Mouse (Mus musculus) retina, adult 2 months (tissue): Measurements from ENCODE around the gene Plbd1.

Experiments
- DNase-seq: peaks from one replicate; pipeline ENCODE4 v3.0.0-alpha.2; 2012; ENCODE audit warnings: low read depth, low spot score

Plbd1 gene

DNA sequence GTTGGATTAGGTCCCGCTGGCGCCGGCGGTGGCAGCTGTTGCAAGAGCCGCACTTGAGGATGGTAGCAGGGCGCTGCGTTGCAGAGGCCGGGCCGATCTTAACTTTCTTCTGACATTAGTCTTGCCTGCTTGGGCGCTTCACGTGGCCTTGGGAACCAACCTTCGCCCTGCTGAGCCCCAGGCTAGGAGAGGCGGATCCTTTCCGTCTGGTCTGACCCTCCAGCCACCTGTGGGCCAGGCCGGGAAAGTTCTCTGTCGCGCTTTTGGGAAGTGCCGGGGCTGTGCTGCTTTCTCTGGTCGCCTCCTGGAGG lies at the start of gene Plbd1:
Gene Plbd1, minus strand, starts transcription at position 223 of the 311 bp plus-strand sequence.
- DNase-seq = no peak

DNA sequence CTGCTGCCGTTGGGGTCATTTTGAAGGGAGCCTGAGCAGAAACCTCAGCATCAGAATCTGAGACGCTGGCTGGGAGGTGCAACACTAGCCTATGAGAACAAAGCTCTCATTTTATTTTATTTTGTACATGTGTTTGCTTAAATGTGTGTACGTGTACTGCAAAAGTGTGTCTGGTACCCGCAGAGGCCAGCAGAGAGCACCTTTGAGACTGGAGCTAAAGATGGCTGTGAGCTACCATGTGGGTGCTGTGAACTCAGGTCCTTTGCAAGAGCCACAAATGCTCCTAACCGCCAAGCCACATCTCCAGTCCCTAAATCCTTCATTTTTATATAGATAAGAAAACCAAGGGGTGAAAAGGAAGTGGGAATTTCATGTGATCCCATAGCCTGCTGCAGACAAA lies 48.7 kb upstream of the Plbd1 start:
- DNase-seq = no peak

DNA sequence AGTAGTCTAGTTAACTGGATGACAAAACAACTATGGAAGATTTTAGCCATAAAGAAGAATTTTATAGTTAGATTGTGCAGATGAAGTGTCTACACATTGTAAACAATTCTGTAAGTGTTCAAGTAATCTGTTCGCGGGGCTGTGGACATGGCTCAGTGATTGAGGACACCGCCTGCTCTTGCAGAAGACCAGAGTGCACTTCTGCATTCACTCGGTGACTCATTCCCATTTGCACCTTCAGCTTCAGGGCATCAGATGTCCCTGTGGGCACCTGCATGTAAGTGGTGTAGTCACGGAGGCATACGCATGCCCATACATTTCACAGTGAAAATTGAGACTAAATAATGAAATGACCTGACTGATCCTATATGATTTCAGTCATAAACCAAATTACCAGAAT lies 46.9 kb upstream of the Plbd1 start:
- DNase-seq = no peak

DNA sequence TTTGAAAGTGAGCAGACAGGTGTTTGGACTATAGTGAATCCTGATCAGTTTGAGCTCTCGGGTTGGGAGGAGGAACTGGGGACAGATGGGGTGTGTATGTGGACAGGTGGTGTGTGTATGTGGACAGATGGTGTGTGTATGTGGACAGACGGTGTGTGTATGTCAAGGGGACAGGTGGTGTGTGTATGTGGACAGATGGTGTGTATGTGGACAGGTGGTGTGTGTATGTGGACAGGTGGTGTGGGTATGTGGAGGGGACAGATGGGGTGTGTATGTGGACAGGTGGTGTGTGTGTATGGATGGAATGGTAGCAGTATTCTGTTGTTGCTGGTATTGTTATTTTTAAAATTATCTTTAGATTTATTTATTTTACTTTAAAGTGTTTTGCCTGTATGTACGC lies 40.1 kb upstream of the Plbd1 start:
- no peak for DNase-seq

DNA sequence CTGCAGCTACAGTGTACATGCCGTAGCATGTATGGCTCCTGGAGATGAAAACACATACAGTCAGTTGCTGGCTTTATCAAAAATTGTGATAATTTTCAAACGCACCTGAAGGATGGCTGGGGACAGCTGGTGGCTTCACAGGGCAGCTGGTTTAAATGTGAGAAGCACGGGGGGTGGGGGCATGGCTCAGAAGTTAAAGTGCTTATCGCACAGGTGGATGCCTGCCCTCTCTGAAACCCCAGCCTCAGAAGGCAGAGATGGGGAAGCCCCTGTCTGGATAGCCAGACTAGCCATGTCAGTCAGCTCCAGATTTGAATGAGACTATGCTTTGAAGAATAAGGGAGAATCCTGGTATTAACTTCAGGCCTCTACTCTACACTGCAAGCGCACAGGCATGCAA lies 39.5 kb upstream of the Plbd1 start:
- no peak for DNase-seq

DNA sequence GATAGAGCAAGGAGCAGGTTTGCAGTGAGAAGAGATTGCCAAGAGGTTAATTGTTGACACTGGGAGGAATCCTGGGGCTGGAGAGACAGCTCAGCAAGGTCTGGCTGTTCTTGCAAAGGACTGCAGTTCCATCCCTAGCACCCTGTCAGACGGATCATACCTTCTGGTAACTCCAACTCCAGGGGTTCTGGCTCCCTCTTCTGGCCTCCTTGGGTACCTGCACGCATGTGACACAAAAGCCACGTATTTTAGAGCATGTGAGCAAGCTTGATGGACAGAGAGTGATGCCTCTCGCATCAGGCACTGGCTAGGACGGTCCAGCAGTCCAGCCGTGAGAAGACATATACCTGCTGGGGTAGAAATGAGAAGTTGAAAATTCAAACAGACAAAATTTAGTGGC lies 29.6 kb upstream of the Plbd1 start:
- DNase-seq = no peak

DNA sequence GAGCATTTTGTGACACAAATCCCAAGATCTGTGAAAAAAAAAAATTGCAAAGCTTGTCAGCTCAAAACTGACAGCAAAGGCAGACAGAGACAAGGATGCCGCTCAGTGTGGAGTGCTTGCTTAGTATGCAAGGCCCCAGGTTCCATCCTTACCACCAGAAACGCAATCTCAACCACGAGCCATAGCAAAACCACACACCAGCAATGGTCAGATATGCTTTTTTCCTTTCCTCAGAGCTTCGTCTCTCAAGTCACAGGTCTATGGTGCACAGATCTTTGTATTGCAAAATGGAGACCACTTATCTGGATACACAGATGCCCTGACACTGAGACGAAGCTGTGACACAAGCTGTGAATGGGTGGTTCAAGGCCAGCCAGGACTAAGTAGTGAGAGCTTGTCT lies 28.8 kb upstream of the Plbd1 start:
- no peak for DNase-seq

DNA sequence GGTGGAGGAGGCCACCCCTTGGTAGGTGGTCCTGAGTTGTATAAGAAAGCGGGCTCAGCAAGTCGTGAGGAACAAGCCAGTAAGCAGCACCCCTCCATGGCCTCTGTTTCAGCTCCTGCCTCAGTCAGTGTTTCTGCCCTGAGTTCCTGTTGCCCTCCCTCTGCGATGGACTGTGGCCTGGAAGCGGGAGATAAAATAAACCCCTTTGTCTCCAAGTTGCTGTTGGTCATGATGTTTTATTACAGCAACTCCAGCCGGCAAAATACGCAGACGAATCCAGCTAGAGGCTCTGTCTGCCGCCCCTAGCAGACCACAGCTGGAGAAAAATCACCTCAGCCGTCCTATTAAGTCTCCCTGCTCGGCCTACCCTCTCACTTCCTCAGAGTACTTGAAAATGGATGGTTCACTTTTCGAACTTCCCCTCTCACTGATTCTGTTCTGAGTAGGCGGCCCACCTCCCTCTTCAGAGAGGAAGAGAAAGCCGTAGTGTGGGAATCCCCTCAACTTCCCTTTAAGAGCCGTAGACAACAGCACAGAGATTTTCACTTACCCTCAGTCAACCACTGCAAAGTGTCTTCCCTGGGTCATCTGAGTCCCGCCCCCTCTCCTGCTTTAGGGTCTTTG lies 28.2 kb upstream of the Plbd1 start:
- no peak for DNase-seq

DNA sequence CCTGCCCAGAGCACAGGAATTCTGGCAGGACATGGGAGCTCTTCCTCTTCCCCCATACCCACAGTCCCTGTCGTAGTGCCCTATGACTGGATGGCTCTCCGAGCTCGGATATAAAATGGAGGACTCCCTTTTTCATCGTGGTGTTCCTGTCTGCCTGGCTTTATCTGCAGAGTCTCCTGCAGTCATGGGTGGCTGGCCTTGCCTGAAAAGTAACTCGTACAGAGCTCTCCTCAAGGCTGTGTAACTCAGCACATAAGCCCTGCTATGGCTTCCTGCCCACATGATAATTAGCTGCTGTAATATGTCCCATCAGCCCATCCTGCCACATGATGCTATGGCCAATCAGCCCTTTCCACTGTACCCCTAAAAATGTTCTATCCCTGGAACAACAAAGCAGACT lies 23.7 kb upstream of the Plbd1 start:
- DNase-seq = no peak

DNA sequence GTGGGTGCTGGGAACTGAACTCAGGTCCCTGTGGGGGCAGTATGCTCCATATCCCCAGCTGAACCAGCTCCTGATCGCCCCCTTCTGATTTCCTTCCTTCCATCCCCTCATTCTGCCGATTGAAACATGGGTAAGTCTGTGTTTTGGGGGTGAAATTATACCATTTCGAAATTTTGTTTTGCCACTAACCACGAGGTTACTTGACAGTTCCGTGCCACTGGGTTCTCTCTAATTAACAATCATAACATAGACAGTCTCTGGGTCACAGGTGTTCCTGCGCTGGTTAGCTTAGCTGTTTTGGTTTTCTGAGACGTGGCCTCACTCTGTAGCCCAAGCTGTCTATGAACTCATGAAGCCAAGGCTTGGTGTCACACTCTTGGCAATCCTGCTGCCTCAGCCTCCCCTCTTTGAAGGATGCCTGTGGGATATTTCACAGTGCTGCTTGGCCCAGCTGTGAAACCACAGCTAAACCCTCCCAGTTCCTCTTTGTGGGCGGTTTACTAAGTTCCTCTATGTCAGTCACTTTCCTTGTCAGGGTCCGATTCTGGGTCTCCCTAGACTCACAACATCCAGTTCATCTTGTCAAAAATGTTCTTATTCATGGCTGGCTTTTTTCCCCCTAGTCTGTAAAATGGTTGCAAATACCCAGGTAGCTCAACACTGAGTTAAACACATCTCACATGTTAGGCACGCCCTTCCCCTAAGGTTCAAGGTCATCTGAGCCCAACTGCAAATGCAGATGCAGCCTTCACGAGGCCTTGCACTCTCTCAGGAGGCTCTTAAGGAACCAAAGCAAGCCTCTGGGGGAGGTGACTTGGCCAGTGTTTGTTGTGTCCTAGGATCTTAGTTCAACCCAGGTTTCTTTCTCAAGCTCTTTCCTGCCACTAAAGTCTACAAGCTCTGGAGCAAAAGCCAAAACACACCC lies 21.9 kb upstream of the Plbd1 start:
- no peak for DNase-seq

DNA sequence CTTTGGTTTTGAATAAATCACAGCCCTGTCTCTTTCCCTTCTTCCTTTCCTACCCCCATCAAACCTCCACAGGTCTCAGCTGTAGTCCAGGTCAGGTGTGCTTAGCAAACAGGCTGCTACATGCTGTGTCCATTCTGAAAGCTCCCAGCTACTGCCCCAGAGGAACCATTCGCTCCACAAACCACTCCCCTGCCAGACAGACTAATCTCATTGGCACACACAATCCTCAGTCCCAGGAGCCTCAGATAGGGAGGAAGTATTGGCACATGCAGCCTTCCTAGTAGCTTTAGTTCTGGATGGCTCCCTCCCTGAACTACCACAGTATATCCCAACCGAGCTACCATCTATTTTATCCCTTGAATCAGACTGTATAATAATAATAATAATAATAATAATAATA lies 17.7 kb upstream of the Plbd1 start:
- no peak for DNase-seq

DNA sequence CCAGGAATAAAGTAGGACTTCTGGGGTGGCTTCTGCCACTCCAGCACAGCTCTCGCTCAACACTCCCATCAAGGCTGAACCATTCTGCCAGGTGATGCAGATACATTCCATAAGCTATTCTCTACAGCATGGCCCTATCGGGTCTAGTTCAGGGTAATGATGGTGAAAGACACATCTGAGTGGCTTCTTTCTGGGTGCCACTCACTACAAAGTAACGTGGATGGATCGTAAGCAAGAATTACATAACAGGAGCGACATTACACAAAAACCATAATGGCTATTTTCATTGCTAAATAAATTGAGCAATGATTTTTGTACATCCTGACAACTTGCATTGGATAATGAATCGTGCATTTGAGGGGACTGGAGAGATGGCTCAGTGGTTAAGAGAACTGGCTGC lies 13.2 kb upstream of the Plbd1 start:
- no peak for DNase-seq

DNA sequence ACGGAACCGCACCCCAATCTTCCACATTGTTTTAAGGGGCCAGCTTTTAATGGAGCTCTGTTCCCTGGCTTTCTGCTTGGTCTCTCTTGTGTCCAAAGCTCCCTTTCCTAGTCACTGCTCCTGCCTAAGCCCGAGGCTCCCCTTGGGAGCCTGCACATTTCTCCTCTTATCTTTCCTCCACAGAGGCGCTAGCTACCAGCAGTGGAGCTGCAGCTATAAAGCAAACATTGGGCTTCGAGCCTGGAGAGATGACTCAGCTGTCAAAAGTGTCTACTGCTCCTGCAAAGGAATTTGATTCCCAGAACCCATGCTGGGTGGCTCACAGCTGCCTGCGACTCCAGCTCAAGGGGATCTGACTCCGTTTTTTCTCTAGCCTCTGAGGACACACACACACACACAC lies 10.7 kb upstream of the Plbd1 start:
- no peak for DNase-seq

DNA sequence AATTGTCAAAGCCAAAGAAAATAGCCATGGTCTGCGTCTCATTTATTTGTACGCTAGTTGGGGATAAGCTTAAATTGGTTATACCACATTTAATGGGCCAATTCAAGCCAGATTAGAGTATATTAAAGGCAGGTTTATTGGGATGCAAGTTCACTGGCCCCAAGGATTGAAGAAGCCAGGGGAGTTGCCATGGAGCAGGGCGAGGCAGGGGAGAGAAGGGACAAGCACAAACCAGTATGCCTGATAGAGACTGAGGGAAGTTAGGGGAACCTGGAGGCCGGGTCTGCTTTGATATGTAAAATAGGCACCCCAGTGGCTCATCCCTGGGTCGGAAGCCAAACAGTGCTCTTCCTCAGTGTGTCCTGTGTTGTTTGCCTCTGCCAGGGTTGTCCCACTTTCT lies 7.5 kb upstream of the Plbd1 start:
- no peak for DNase-seq

DNA sequence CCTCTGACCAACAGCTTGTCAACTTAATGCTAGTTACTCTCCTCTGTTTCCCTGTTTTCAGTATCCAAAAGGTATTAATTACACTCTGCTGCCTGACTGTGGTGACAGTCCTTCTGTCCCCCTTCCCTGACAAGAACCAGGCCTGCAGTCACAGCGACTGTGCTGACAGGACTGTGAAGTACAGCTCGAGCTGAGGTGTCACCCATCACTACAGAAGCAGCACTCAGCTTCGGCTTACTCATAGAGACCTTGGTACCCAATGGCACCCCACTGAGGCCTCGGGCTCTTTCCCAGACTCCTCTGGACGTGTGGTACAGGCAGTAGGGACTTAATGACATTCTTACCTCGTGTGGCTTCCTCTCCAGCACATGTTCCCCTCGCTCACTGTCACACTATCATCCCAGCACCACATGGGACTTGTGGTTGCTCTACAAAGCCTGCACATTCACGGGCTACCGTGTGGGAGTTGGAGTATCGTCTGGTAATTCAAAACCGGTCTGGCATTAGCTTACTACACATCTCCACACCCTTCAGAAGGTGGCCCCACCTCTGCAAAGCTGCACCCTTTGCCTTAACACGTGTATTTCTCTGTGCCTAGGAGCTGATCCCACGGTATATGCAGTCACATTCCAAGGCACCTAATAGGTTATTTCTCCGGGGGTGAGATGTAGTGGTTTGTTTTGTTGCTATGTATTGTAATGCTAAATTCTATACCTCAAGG lies 6.7 kb upstream of the Plbd1 start:
- DNase-seq = no peak

DNA sequence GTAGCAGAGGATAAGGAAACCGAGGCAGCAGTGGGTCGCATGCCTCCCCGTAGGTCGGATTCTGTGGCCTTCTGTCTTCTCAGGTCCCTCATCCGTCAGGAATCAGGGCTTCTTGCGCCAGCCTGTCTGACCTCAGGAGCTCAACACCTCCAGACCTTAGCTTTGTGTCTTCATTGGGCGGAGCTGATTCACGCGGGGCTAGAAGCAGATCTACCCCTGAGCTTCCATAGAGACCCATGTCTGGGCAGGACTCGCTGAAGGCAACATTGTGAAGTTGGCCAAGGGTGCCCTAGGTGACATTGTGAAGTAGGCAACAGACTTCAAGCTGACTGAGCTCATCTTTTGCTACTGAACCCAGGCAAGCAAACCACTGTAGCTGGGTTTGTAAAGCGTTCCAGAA lies 335 bp upstream of the Plbd1 start:
- DNase-seq = no peak

DNA sequence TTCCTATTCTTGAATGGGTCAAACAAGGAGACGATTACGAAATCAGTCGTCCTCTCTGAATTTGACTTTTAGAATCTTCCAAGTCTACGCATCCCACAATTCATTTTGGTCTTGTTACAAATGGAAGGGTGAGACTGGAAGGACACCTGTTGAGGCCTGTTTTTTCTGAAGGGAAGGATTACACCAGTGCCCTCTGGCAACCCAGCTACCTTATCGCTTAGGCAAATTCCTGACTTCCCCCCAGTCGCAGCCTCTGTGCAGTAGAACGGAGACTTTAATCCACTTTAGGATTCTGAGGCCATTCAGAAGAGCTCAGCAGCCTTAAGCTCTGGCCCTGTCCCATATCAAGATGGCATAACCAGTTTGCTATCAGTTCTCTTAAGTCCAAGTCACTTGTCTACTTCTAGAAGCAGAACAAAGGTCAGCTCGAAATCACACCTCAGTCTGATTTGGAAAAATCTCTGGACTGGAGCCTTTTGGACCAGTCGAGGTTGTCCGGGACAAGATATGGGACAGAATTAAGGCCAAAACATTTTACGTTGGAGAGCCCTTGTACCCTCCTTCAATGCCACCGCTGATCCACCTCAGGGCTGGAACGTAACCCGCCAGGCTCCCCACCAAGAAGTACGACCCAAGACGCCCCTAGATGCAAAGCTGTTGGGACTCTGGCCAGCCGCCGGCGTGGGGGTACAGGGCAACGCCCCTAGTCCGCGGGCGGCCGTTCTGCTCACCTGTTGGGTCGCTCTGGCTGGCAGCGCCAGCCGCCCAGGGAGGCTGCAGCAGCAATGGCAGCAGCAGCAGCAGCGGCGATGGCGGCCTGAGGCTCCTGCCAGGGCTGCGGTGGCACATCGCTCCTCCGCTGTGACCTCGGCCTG lies 660 bp downstream of the Plbd1 start:
- DNase-seq = no peak

DNA sequence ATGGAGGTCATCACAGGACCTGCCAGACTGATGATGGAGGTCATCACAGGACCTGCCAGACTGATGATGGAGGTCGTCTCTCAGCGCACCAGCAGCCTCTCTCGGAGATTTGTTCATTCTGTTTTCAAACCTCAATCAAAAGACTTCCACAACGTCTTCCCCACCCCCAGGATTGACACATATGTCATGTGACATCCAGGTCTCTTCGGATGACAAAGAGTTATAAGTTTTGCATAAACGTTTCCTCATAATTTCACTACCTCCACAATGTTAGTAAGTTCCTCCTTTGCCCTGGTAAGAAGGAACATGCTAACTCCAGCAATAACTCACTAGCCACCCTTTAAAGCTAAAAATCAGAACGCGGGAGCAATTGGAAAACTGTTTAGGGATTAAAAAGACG lies 2.5 kb downstream of the Plbd1 start:
- DNase-seq = no peak

DNA sequence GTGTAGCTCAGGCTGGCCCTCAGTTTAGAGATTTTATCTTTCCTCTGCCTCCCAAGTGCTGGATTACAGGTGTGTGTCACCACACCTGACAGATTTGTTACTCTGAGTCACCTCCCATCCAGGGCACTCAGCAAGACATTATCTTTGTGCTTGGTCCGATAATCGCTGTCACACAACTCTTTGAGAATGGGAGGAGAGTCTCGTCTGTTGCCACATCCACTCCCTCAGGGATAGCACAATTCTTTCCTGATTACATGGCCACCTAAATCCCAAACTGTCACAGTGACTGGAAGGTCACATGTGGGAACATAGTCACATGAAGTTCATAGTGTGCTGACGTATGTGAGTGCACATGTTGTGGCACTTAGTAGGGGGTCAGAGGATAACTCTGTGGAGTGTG lies 3.4 kb downstream of the Plbd1 start:
- DNase-seq = no peak

DNA sequence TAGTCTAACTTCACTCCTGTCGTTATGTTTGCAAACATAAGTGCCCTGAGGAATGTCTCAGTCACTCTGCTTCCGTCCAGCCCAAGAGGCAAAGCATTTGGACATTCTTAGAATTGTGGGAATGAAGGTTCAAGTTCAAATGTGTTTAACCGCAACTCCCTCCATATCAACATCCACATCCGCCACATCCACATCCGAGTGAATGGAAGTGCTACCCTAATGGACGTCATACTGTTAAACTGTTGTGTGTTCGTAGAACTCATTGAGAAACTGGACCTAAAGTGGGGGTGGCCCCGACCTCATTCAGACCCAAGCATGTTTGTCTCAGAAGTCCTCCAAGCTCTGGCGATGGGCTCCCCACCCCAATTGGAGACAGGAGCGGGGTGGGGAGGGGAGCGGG lies 5.9 kb downstream of the Plbd1 start:
- no peak for DNase-seq

DNA sequence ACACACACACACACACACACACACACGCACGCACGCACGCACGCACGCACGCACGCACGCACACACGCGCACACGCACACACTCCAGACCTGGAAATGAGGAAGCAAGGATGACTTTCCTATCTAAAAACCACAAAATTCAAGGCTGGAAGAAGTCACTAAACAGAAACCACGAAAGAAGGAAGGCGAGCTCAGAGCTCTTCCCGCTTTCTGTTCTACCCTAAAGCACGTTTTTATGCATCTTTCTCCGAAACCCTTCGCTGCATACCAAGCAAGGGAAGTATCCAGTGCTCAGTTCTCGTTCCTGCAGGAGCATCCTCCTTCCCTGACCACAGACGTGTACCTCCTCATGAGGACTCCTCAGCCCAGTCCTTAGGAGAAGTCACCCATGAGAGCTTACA lies 7.3 kb downstream of the Plbd1 start:
- no peak for DNase-seq

DNA sequence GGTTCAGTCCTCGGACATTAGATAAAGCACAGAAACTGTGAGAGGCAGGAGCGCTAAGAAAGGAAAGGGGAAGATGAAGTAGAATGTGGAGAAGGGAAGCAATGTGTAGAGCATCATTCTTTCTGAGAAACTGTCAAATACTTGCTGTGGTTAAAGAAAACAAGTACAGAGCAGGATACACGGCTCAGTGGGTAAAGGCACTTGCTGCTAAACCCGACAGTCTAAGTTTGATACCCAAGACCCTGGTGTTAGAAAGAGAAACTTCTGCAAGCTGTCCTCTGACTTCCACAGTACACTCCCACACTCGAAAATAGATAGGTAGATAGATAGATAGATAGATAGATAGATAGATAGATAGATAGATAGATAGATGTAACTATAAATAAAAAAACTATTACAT lies 8.4 kb downstream of the Plbd1 start:
- no peak for DNase-seq
